Mouse (Mus musculus): Measurements from ENCODE around the gene Asb3. TPM values are rescaled to one million over a fixed set of nuclear protein-coding genes. Genes with fewer than 3 reads are reported as not detected.

The Asb3 gene
- total RNA-seq (2021), result 10 to 100 TPM; 15.0 to 18.0 TPM
- long read RNA-seq, experiment 1, transcript Asb3-201 (10 exons, 3,228 nt), result major isoform, 20 of 26 reads
- long read RNA-seq, experiment 1, partial matches to known transcripts, result 2 of 26 reads
- long read RNA-seq, experiment 1, other reads (novel, unspliced or antisense), result 4 of 26 reads
- long read RNA-seq, experiment 2, transcript Asb3-201 (10 exons, 3,228 nt), result major isoform, 26 of 40 reads
- long read RNA-seq, experiment 2, partial matches to known transcripts, result 2 of 40 reads
- long read RNA-seq, experiment 2, other reads (novel, unspliced or antisense), result 11 of 40 reads

GRCm38 (mm10) chr11:30885171-30885871 is at the start of gene Asb3, which contains the start of gene Gpr75:
Gene Asb3 (plus strand): TSS chr11:30885416.
Gene Gpr75 (plus strand): TSS chr11:30885358.
- DNase-seq (ENCODE audit: low spot score in 2 of 2), result peak; percentile 40 to 48

- no peak for DNase-seq (ENCODE audit: low spot score in 2 of 2)
Observed at GRCm38 (mm10) chr11:30838793-30839192, 46.4 kb upstream of the Asb3 start.

DNA sequence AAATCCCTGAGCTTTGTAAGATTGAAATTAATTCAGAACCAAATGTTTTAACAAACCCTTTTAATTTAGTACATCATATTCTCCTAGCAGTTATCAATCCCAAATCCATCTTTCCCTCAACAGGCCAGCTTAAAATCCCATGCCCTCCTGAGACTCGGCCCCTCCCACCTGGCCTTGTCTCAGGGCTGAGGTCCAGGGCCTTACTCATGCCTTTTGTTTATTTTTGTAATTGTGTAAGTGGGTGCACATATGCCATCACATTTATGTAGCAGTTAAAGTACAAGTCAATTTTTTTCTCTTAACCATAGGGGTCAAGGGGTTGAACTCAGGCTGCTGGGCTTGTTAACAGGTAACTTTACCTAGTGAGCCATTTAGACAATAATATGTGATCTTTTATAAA is 40.9 kb upstream of the Asb3 start:
- DNase-seq (ENCODE audit: low spot score in 2 of 2), result no peak

DNA sequence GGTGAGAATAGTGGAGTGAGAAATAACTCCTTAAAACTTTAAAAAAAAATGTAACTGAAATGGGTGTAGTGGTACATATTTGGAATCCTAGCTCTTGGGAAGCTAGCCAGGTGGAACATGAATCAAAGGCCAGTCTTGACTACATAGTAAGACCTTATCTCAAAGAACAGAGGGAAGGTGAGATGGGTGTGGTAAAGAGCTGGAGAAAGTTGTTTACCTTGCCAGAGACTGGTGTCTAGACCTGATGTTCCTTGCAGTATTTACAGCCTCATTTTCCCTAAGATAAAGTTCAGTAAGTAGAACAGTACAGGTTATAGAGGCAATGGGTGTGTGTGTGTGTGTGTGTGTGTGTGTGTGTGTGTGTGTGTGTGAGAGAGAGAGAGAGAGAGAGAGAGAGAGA is 12.8 kb upstream of the Asb3 start:
- DNase-seq (ENCODE audit: low spot score in 2 of 2), result no peak

- DNase-seq (ENCODE audit: low spot score in 2 of 2), result no peak
Observed at GRCm38 (mm10) chr11:30888153-30888552, 2.9 kb downstream of the Asb3 start.

DNA sequence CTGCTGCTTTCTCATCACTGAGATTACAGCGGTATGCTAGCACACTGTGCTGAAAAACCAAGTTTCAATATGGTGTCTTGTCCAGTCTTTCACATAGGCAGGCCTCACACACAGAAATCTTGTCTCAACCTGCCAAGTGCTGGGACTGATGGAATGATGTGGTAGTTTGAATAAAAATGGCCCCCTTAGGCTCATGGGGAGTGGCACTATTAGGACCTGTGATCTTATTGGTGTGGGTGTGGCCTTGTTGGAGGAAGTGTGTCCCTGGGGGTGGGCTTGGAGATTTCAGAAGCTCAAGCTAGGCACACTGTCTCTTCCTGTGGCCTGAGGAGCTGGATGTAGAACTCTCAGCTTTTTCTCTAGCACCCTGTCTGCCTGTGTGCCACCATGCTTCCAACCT is 11.0 kb downstream of the Asb3 start:
- no peak for DNase-seq (ENCODE audit: low spot score in 2 of 2)

DNA sequence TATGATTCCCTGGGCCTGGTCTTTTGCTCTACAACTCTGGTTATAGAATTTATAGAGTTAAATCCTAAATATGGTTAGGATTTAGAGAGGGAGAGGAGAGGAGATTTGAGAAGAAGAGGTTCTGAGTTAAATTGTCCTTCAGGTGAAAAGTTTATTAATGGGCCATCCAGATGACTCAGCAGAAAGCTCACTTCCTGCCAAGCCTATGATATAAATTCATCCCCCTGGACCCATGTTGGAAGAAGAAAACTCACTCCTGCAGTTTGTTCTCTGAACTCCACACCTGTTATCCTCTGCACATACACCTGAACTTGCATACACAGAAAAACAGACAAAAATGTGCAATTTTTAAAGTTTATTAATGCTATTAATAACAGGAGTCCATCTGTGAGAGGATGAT is 14.1 kb downstream of the Asb3 start:
- DNase-seq (ENCODE audit: low spot score in 2 of 2), result no peak

- DNase-seq (ENCODE audit: low spot score in 2 of 2), result no peak
Observed at GRCm38 (mm10) chr11:30912311-30912710, 27.1 kb downstream of the Asb3 start.

DNA sequence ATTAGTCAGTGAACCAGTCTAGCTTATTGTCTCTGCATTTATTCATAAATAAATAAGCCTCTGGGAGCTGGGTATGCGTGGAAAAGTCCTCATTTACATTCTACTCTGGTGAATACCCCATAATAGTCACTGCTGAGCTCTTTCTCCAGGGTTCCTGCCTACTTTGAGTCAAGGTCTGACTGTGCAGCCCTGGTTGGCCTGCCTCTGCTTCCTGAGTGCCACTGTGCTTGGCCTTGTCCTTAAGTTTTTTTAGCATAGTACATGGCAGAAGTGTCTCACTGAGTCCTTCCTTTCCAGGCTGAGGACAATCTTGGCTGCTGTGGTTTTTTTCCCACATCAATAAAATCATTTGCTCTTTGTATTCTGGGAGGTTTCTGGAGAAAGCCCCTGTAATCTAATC is 35.4 kb downstream of the Asb3 start:
- DNase-seq (ENCODE audit: low spot score in 2 of 2), result no peak

- DNase-seq (ENCODE audit: low spot score in 2 of 2), result no peak
Observed at GRCm38 (mm10) chr11:30923283-30923682, 38.1 kb downstream of the Asb3 start.

DNA sequence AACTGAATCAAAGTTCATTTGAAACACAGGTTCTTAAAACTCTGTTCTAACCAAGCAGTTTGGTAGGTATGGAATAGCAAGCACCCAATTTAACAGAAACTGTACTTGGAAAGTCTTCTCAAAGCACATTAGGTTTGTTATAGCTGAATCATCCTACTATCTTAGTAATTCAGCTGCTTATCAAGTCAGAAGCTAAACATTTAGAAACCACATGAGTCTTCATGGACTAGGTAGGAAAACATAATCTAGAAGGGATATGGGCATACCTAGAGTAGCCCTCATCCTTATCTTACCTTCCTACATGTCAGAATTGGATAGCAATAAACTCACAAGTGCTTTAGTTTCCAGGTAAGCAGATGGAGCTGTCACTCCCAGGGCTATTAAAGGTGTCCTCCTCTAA is 42.9 kb downstream of the Asb3 start:
- no peak for DNase-seq (ENCODE audit: low spot score in 2 of 2)

- no peak for DNase-seq (ENCODE audit: low spot score in 2 of 2)
Observed at GRCm38 (mm10) chr11:30928498-30928897, 43.3 kb downstream of the Asb3 start.

GRCm38 (mm10) chr11:30943522-30943921 is 58.3 kb downstream of the Asb3 start:
- no peak for DNase-seq (ENCODE audit: low spot score in 2 of 2)

- no peak for DNase-seq (ENCODE audit: low spot score in 2 of 2)
Observed at GRCm38 (mm10) chr11:30952829-30953228, 67.6 kb downstream of the Asb3 start.

GRCm38 (mm10) chr11:30953469-30954154 is 68.4 kb downstream of the Asb3 start:
- peak; percentile 9 to 20 for DNase-seq (ENCODE audit: low spot score in 2 of 2)

GRCm38 (mm10) chr11:30954279-30954725 is 69.1 kb downstream of the Asb3 start, which contains the start of gene Erlec1:
Gene Erlec1 (minus strand): TSS chr11:30954335.
- DNase-seq (ENCODE audit: low spot score in 2 of 2), result peak; percentile 62 to 72

- DNase-seq (ENCODE audit: low spot score in 2 of 2), result no peak
Observed at GRCm38 (mm10) chr11:30985237-30985636, 100.0 kb downstream of the Asb3 start.

- peak; percentile 62 to 77 for DNase-seq (ENCODE audit: low spot score in 2 of 2)
Observed at GRCm38 (mm10) chr11:30985877-30986624, 100.8 kb downstream of the Asb3 start, which contains the start of gene Chac2. Gene Chac2 (minus strand): TSS chr11:30986350.

DNA sequence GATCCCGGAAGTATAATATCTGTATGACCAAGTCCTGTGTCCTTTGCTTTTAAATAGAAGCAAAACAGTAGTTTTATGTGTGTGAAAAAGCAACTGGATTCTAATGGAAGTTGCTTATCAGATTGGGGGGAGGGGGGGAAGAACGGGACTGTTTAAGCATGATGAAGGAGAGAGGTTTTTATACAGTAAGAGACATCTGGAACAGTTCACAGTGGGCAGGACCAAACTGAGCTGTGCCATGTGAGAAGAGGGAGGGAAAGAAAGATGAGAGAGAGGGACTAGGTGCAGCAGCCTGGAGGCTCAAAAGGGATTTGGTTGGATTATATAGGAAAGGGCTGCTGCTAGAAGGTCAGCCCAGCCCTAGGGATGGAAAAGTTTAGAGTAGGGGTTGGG is 101.4 kb downstream of the Asb3 start:
- DNase-seq (ENCODE audit: low spot score in 2 of 2), result no peak

- DNase-seq (ENCODE audit: low spot score in 2 of 2), result no peak
Observed at GRCm38 (mm10) chr11:30996670-30997069, 111.5 kb downstream of the Asb3 start.

GRCm38 (mm10) chr11:30998199-30998598 is 113.0 kb downstream of the Asb3 start:
- no peak for DNase-seq (ENCODE audit: low spot score in 2 of 2)

Data from adrenal gland, postnatal 4 days (tissue).